Mouse (Mus musculus): ENCODE results near the gene Serpina11. TPM values are rescaled to one million over a fixed set of nuclear protein-coding genes. Genes with fewer than 3 reads are reported as not detected.
"Not testable (repeated sequence)": the region's sequence is repeated elsewhere in the genome, so short reads cannot be mapped to it uniquely, and the experiment has no call there.

Serpina11 gene
- total RNA-seq, 4 experiments from 2014 or later, result not detected

GRCm38 (mm10) chr12:103971080-103971479, 18.7 kb downstream of the Serpina11 start:
- DNase-seq (ENCODE audit: low spot score in 2 of 2), result no peak

- DNase-seq (ENCODE audit: low spot score in 2 of 2), result no peak
These were observed 20.1 kb downstream of the Serpina11 start for GRCm38 (mm10) chr12:103969577-103970116.

- DNase-seq (ENCODE audit: low spot score in 2 of 2), result no peak
These were observed 23.0 kb downstream of the Serpina11 start for GRCm38 (mm10) chr12:103966761-103967160.

- DNase-seq (ENCODE audit: low spot score in 2 of 2), result no peak
These were observed 26.5 kb downstream of the Serpina11 start for GRCm38 (mm10) chr12:103963288-103963687.

GRCm38 (mm10) chr12:103962860-103963259, 26.9 kb downstream of the Serpina11 start:
- DNase-seq (ENCODE audit: low spot score in 2 of 2), result no peak

GRCm38 (mm10) chr12:103962337-103962736, 27.4 kb downstream of the Serpina11 start:
- no peak for DNase-seq (ENCODE audit: low spot score in 2 of 2)

GRCm38 (mm10) chr12:103961716-103962115, 28.0 kb downstream of the Serpina11 start:
- no peak for DNase-seq (ENCODE audit: low spot score in 2 of 2)

- DNase-seq (ENCODE audit: low spot score in 2 of 2), result no peak
These were observed 31.0 kb downstream of the Serpina11 start, which contains the start of gene Serpina1e for GRCm38 (mm10) chr12:103958798-103959197. Serpina1e (minus strand) TSS chr12:103958975.

GRCm38 (mm10) chr12:103956555-103956954, 33.2 kb downstream of the Serpina11 start:
- not testable (repeated sequence) for DNase-seq (ENCODE audit: low spot score in 2 of 2)

- DNase-seq (ENCODE audit: low spot score in 2 of 2), result not testable (repeated sequence)
These were observed 36.8 kb downstream of the Serpina11 start for GRCm38 (mm10) chr12:103952972-103953371.

- DNase-seq (ENCODE audit: low spot score in 2 of 2), result no peak
These were observed 43.5 kb downstream of the Serpina11 start for GRCm38 (mm10) chr12:103946243-103946642.

Other genes with a start within 250 kb of the Serpina11 start
- not detected for gene Serpina1d, start 216.4 kb downstream of the Serpina11 start, total RNA-seq (2022)
- gene Serpina1b, start 159.6 kb downstream of the Serpina11 start, total RNA-seq (2022), result not detected
- not detected for gene Serpina1a, start 126.4 kb downstream of the Serpina11 start, total RNA-seq (2022)
- gene Serpina1c, start 85.1 kb downstream of the Serpina11 start, total RNA-seq (2022), result not detected
- gene Serpina1e, start 31.0 kb downstream of the Serpina11 start, total RNA-seq (2022), result under 1 TPM in 1 of 4 experiments, not detected in 3; 0.34 TPM
- under 1 TPM; 0.10 to 0.32 (median 0.14) TPM for gene Serpina9, start 23.8 kb upstream of the Serpina11 start, total RNA-seq (2022)
- gene Serpina12, start 54.5 kb upstream of the Serpina11 start, total RNA-seq (2022), result not detected
- not detected for gene Serpina5, start 111.2 kb upstream of the Serpina11 start, total RNA-seq (2022)
- gene Serpina3a, start 122.8 kb upstream of the Serpina11 start, total RNA-seq (2022), result not detected
- not detected for gene Serpina3b, start 138.0 kb upstream of the Serpina11 start, total RNA-seq (2022)
- gene Serpina3c, start 163.9 kb upstream of the Serpina11 start, total RNA-seq (2022), result under 1 TPM; 0.20 to 0.59 (median 0.37) TPM
- gene Serpina3f, start 224.6 kb upstream of the Serpina11 start, total RNA-seq (2022), result under 1 TPM in 1 of 4 experiments, not detected in 3; 0.34 TPM
- gene Serpina3g, start 246.3 kb upstream of the Serpina11 start, total RNA-seq (2022), result 1 to 10 TPM; 1.9 to 3.1 (median 2.4) TPM